Mouse (Mus musculus) urinary bladder, postnatal 10 days (tissue): Measurements from ENCODE around the gene Gm36079.
"Not testable (repeated sequence)": the region's sequence is repeated elsewhere in the genome, so short reads cannot be mapped to it uniquely, and the experiment has no call there.

Experiments used
- DNase-seq: peaks from one replicate; pipeline ENCODE4 v3.0.0; 2022; ENCODE audit warnings: low spot score

Gm36079 gene

DNA sequence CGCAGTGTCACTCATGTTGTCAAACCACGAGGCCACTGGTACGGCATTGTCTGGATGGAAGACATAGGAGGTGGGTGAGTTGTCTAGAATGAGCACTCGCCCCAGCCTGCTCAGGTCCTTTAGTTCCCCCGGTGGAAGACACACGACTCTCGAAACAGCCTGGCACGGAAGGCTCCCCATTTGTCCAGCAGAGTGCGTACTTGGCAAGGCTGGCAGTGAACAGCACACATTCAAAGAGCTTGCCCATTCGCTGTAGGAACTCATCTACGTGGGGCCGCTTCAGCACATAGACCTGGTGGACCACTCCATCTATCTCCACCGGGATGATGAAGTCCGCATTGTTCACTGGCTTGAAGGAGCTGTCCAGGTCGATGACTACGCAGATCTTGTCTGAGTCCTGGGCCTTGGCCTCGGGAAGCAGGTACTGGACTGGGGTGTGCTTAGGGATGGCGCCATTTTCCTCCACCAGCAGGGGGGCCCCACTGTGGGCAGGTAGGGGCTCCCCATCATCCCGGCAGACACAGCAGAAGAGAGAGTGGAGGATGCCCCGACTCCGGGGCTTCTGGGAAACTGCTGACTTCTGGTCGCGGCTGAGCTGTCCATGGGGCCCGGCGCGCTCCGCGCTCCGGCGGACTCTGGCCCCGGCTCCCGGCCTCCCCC is 11.3 kb downstream of the Gm36079 start:
- DNase-seq: not testable (repeated sequence)

- not testable (repeated sequence) for DNase-seq
Measured at GRCm38 (mm10) chr13:120013962-120014361, 12.8 kb downstream of the Gm36079 start.

- DNase-seq: not testable (repeated sequence)
Measured at GRCm38 (mm10) chr13:120013544-120013943, 13.3 kb downstream of the Gm36079 start.

DNA sequence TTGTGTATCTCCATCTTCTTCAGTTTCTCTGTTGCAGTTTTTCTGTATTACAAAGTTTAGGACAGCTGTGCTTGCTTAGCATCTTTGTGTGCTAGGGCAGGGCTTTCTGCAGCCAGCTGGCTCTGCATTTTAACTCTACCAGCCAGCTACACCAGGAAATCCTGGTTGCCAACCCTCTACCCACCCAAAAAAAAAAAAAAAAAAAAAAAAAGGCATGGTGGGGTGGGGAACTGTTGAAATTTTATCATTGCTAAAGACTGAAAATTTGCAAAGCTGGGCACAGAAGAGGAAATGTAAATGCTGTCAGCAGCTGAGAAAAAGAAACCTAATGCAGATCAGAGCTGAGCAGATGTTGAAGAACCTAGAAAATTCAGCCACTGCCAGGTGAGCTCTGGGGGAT is 16.7 kb downstream of the Gm36079 start:
- not testable (repeated sequence) for DNase-seq

GRCm38 (mm10) chr13:119999215-119999614 is 27.6 kb downstream of the Gm36079 start:
- DNase-seq: not testable (repeated sequence)

DNA sequence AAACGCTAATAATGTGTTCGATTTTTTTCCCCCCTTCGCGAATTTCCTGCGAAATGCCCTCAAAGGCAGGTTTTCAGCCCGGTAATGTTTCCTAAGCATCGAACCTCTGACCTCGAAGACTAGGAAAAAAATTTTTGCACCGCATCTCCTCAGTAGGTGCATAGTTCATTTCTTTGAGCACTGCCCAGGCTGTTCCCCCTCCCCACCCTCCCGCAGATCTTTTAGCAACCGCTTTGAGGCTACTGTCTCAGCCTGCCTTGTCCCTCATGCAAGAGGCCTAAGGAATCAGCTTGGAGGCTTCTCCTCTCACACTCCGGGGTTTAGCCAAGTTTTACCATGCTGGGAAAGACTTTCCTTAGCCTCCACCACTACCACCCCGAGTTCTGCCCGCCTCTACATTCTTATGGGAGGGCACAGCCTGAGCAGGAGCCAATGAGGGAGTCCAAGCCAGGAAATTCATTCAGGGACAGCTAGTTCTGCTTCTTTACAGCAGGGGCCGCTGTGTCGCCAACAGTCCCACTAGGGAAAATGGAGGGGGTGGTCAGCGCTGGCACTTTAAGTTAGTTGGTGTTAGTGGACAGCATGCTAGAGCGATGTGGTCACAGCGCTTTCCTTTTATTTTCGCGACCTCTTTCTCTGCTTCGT is 28.2 kb downstream of the Gm36079 start:
- not testable (repeated sequence) for DNase-seq

- DNase-seq: not testable (repeated sequence)
Measured at GRCm38 (mm10) chr13:119991917-119992496, 34.8 kb downstream of the Gm36079 start.

GRCm38 (mm10) chr13:119991264-119991663 is 35.5 kb downstream of the Gm36079 start:
- not testable (repeated sequence) for DNase-seq
